Mouse (Mus musculus) E14TG2a.4 (cell line): ENCODE data around the gene Glb1l2.

Experiments
- CTCF ChIP-seq: conservative IDR thresholded peaks from 2 replicates; pipeline ENCODE4 v1.5.1; 2014; ENCODE audit warnings: low read length
- NANOG ChIP-seq: IDR thresholded peaks from 2 replicates; pipeline ENCODE4 v1.6.1; 2014; ENCODE audit warnings: borderline replicate concordance, low read length, mixed read lengths

- no peak for TF ChIP-seq CTCF
- no peak for TF ChIP-seq NANOG
Observed at GRCm38 (mm10) chr9:26798731-26799130, 7.5 kb downstream of the Glb1l2 start.
